ENCODE assay signal across 9 mouse cellular contexts in genomic region chr5:112859379-112860035, GRCm38 (mm10). TPM values are rescaled to one million over a fixed set of nuclear protein-coding genes. Genes with fewer than 3 reads are reported as not detected.
DNase-seq lines count a peak whose midpoint lies in the region; ATAC-seq and TF ChIP-seq lines count a peak whose summit lies in the region.
"Had no signal": no experiment of that assay in that cellular context is flagged by ENCODE, and none has a peak within 500 bp of the region (broad histone marks: within the 10 kb centered on the region; RNA-seq: fewer than 3 reads in every experiment).

No protein-coding gene starts in this region.

- no peak overlapping the region for H3K4me3 ChIP-seq in limb, embryonic 14.5 days (replicated peaks; ENCODE audit: low read length)
- H3K4me3 ChIP-seq: liver, embryonic 13.5 days had no signal

- no peaks in the 10 kb centered on the region for H3K36me3 ChIP-seq in limb, embryonic 14.5 days (ENCODE audit: control insufficient read depth, insufficient read depth, low read length)
- H3K36me3 ChIP-seq: liver, embryonic 13.5 days had no signal

- TF ChIP-seq POLR2A in limb, embryonic 14.5 days (IDR thresholded peaks at IDR 0.05; ENCODE audit: borderline replicate concordance, extremely low read depth, insufficient read depth, insufficient read length) = no peak

- DNase-seq in embryo, embryonic 10 days (ENCODE audit: low spot score) = peak; percentile 60
- DNase-seq in embryo, embryonic 9.5 days (ENCODE audit: extremely low spot score) = no peak
- peak; percentile 58 for DNase-seq in right cerebral cortex, adult 18-20 months
- DNase-seq in right cerebral cortex, postnatal 14 days = no peak
- no peak for DNase-seq in limb, embryonic 14.5 days (ENCODE audit: low spot score)
- DNase-seq in urinary bladder, postnatal 4 days (ENCODE audit: low spot score in 2 of 2) = no peak
- no peak for DNase-seq in yolk sac, embryonic 10.5 days (ENCODE audit: low spot score)
- DNase-seq in heart, adult 9 months (ENCODE audit: low spot score in 2 of 2) = no peak
- DNase-seq: liver, embryonic 13.5 days had no signal

- H3K27me3 ChIP-seq in limb, embryonic 14.5 days (ENCODE audit: control insufficient read depth, insufficient read depth, low read length) = no peaks in the 10 kb centered on the region
- H3K27me3 ChIP-seq: liver, embryonic 13.5 days had no signal

- H3K9me3 ChIP-seq in limb, embryonic 14.5 days (ENCODE audit: control insufficient read depth, low read length) = no peaks in the 10 kb centered on the region
- H3K9me3 ChIP-seq: liver, embryonic 13.5 days had no signal

- no peak overlapping the region for H3K27ac ChIP-seq in limb, embryonic 14.5 days (replicated peaks; ENCODE audit: low read depth, low read length)
- H3K27ac ChIP-seq: liver, embryonic 13.5 days had no signal

- H3K4me1 ChIP-seq in limb, embryonic 14.5 days (ENCODE audit: control insufficient read depth, insufficient read depth, low read length) = peaks cover 2% of the 10 kb centered on the region; the same call in 1 of the 2 replicates
- H3K4me1 ChIP-seq: liver, embryonic 13.5 days had no signal

- ATAC-seq in limb, embryonic 14.5 days (ENCODE audit: low FRiP score, low read depth) = no peak

- H3K4me2 ChIP-seq in limb, embryonic 14.5 days (replicated peaks; ENCODE audit: low read depth, low read length, severe bottlenecking) = no peak overlapping the region
- H3K4me2 ChIP-seq: liver, embryonic 13.5 days had no signal

- H3K9ac ChIP-seq in limb, embryonic 14.5 days (ENCODE audit: low read depth, low read length, severe bottlenecking) = 0 out of 2 replicates have a peak overlapping the region, but pooled peaks have one; percentile 6
- H3K9ac ChIP-seq: liver, embryonic 13.5 days had no signal

- 51% methylated on average over 12 of the region's 12 CpGs for WGBS in limb, embryonic 14.5 days

RNA-seq across cellular contexts. Expression of gene Myo18b, which starts 36.7 kb away (rescaled TPM):
- polyA plus RNA-seq in limb, embryonic 14.5 days (2012; rRNA removed) = 4.9 and 6.5 TPM in 2 replicates
- polyA plus RNA-seq in limb, embryonic 14.5 days (2014; fragmentation: Nextera tagmentation; extraction: Ambion mirVana) = 2.7 and 3.7 TPM in 2 replicates

Comparison
In these comparisons a context has a peak if more than half of its experiments do, and no peak if none do; other contexts are left out.
1. DNase-seq: peak in embryo, embryonic 10 days (single experiment) and right cerebral cortex, adult 18-20 months (single experiment); none in embryo, embryonic 9.5 days (single experiment), right cerebral cortex, postnatal 14 days (single experiment), limb, embryonic 14.5 days (single experiment), urinary bladder, postnatal 4 days (0 of 2), yolk sac, embryonic 10.5 days (single experiment) and heart, adult 9 months (0 of 2).